Mouse (Mus musculus) hindbrain, embryonic 16.5 days (tissue): Measurements from ENCODE around the gene Cacna1a. TPM values are rescaled to one million over a fixed set of nuclear protein-coding genes. Genes with fewer than 3 reads are reported as not detected.
"Not testable (repeated sequence)": the region's sequence is repeated elsewhere in the genome, so short reads cannot be mapped to it uniquely, and the experiment has no call there.

Experiments used
- ATAC-seq: fragments of 200-750 bp; cut with Nextera tagmentation; 2 replicates; pipeline ENCODE4 v1.8.0; 2017; ENCODE audit warnings: moderate TSS enrichment, moderate library complexity
- H3K27ac ChIP-seq: fragments of 300-500 bp; sonication (generic); 2 replicates; pipeline ENCODE4 v1.5.1; 2014; ENCODE audit warnings: low read depth, mild to moderate bottlenecking, control low read depth, low read length, moderate library complexity
- H3K27me3 ChIP-seq: fragments of 300-500 bp; sonication (generic); replicated peaks from 2 replicates; pipeline ENCODE4 v1.6.1; 2014; ENCODE audit warnings: low read length; ENCODE audit not compliant: control insufficient read depth, insufficient read depth
- H3K36me3 ChIP-seq: fragments of 300-500 bp; sonication (generic); 2 replicates; pipeline ENCODE4 v1.6.1; 2014; ENCODE audit warnings: mild to moderate bottlenecking, low read length, moderate library complexity, mixed read lengths; ENCODE audit not compliant: control insufficient read depth, insufficient read depth
- H3K4me1 ChIP-seq: fragments of 300-500 bp; sonication (generic); 2 replicates; pipeline ENCODE4 v1.6.1; 2014; ENCODE audit warnings: low read depth, low read length; ENCODE audit not compliant: control insufficient read depth, insufficient read depth
- H3K4me2 ChIP-seq: fragments of 300-500 bp; sonication (generic); 2 replicates; pipeline ENCODE4 v1.6.1; 2014; ENCODE audit warnings: mild to moderate bottlenecking, low read length, control low read depth, moderate library complexity
- H3K4me3 ChIP-seq: fragments of 300-500 bp; sonication (generic); 2 replicates; pipeline ENCODE4 v1.5.1; 2014; ENCODE audit warnings: mild to moderate bottlenecking, low read length, control low read depth, moderate library complexity
- H3K9ac ChIP-seq: fragments of 300-500 bp; sonication (generic); 2 replicates; pipeline ENCODE4 v1.6.1; 2014; ENCODE audit warnings: low read depth, mild to moderate bottlenecking, control low read depth, low read length, moderate library complexity
- H3K9me3 ChIP-seq: fragments of 300-500 bp; sonication (generic); 2 replicates; pipeline ENCODE4 v1.6.1; 2014; ENCODE audit warnings: mild to moderate bottlenecking, low read length, moderate library complexity; ENCODE audit not compliant: control insufficient read depth
- WGBS: fragments of 180-500 bp; shearing (Covaris S2); extraction: QIAGEN DNeasy Blood & Tissue Kit; methylation state at CpG from one replicate; pipeline ENCODE4 v1.1.7; 2014; 5-methylcytosine and 5-hydroxymethylcytosine counted together
- polyA plus RNA-seq: library from polyadenylated mRNA; unstranded; fragments of >200 nt; fragmentation: Nextera tagmentation; extraction: Ambion mirVana; gene quantifications from 2 replicates; pipeline ENCODE4 v1.2.1, GENCODE M21; 2015

Gene Cacna1a
- polyA plus RNA-seq, 1 experiment from 2014 or later = 17.1 TPM

- H3K27me3 ChIP-seq = 0 out of 2 replicates have a peak, but pooled peaks cover 2% of the 10 kb centered on the region
- no peaks in the 10 kb centered on the region for H3K9me3 ChIP-seq
- peak; percentile 67 for ATAC-seq
- peak overlapping the region; percentile 79 for H3K4me2 ChIP-seq
- peaks cover 41% of the 10 kb centered on the region for H3K4me1 ChIP-seq
- peak overlapping the region; percentile 74 for H3K9ac ChIP-seq
- peak overlapping the region; percentile 90 for H3K27ac ChIP-seq
- peak overlapping the region; percentile 67 for H3K4me3 ChIP-seq
- H3K36me3 ChIP-seq = 0 out of 2 replicates have a peak, but pooled peaks cover 4% of the 10 kb centered on the region
- under 1% methylated on average over 29 of the region's 29 CpGs for WGBS
These were observed 276.5 kb downstream of the Cacna1a start for GRCm38 (mm10) chr8:84664566-84665384.

GRCm38 (mm10) chr8:84665385-84665893 lies 277.2 kb downstream of the Cacna1a start:
- no peaks in the 10 kb centered on the region for H3K9me3 ChIP-seq
- 0 out of 2 replicates have a peak, but pooled peaks cover 4% of the 10 kb centered on the region for H3K36me3 ChIP-seq
- peak overlapping the region; percentile 90 for H3K27ac ChIP-seq
- 3% methylated on average over 14 of the region's 14 CpGs for WGBS
- H3K27me3 ChIP-seq = 0 out of 2 replicates have a peak, but pooled peaks cover 2% of the 10 kb centered on the region
- peak; percentile 15 for ATAC-seq
- peak overlapping the region; percentile 74 for H3K9ac ChIP-seq
- H3K4me2 ChIP-seq = peak overlapping the region; percentile 79
- peaks cover 35% of the 10 kb centered on the region for H3K4me1 ChIP-seq
- H3K4me3 ChIP-seq = peak overlapping the region; percentile 67

GRCm38 (mm10) chr8:84668081-84668480 lies 279.8 kb downstream of the Cacna1a start:
- no peak for ATAC-seq
- WGBS = 63% methylated on average over 1 of the region's 1 CpGs

GRCm38 (mm10) chr8:84668731-84669485 lies 280.7 kb downstream of the Cacna1a start:
- Histone ChIP-seq H3K27me3 (no peaks in the 10 kb centered on the region), H3K4me3 (no peak overlapping the region), H3K27ac (no peak overlapping the region), H3K9me3 (no peaks in the 10 kb centered on the region), H3K4me1 (peaks cover 11% of the 10 kb centered on the region), H3K4me2 (no peak overlapping the region), H3K9ac (no peak overlapping the region), H3K36me3 (peaks cover 4% of the 10 kb centered on the region; the same call in 1 of the 2 replicates)
- no peak for ATAC-seq
- 85% methylated on average over 6 of the region's 6 CpGs for WGBS

More at GRCm38 (mm10) chr8:84668081-84668480, 279.8 kb downstream of the Cacna1a start:
- Histone ChIP-seq H3K27ac (no peak overlapping the region), H3K4me1 (peaks cover 15% of the 10 kb centered on the region), H3K4me2 (no peak overlapping the region), H3K27me3 (no peaks in the 10 kb centered on the region), H3K9me3 (no peaks in the 10 kb centered on the region), H3K36me3 (peaks cover 4% of the 10 kb centered on the region; the same call in 1 of the 2 replicates), H3K4me3 (no peak overlapping the region), H3K9ac (no peak overlapping the region)

- H3K36me3 ChIP-seq = peaks cover 13% of the 10 kb centered on the region
- WGBS = 91% methylated on average over 4 of the region's 5 CpGs
- H3K27ac ChIP-seq, H3K9ac ChIP-seq, H3K4me3 ChIP-seq, H3K4me2 ChIP-seq, H3K9me3 ChIP-seq, H3K27me3 ChIP-seq, H3K4me1 ChIP-seq, ATAC-seq: not testable (repeated sequence)
These were observed 282.2 kb downstream of the Cacna1a start for GRCm38 (mm10) chr8:84670295-84671006.

- no peak overlapping the region for H3K4me3 ChIP-seq
- no peaks in the 10 kb centered on the region; the same call in 1 of the 2 replicates for H3K4me1 ChIP-seq
- 95% methylated on average over 5 of the region's 5 CpGs for WGBS
- no peaks in the 10 kb centered on the region for H3K27me3 ChIP-seq
- H3K9me3 ChIP-seq = no peaks in the 10 kb centered on the region
- no peak for ATAC-seq
- H3K36me3 ChIP-seq = peaks cover 14% of the 10 kb centered on the region
- no peak overlapping the region for H3K4me2 ChIP-seq
- no peak overlapping the region for H3K27ac ChIP-seq
- no peak overlapping the region for H3K9ac ChIP-seq
These were observed 289.1 kb downstream of the Cacna1a start for GRCm38 (mm10) chr8:84677305-84677704.

- Histone ChIP-seq H3K4me2 (no peak overlapping the region), H3K27me3 (no peaks in the 10 kb centered on the region), H3K27ac (no peak overlapping the region), H3K4me1 (peaks cover 19% of the 10 kb centered on the region), H3K4me3 (no peak overlapping the region), H3K36me3 (no peaks in the 10 kb centered on the region; the same call in 1 of the 2 replicates), H3K9ac (no peak overlapping the region), H3K9me3 (no peaks in the 10 kb centered on the region)
- 83% methylated on average over 2 of the region's 2 CpGs for whole genome bisulfite sequencing
- no peak for ATAC-seq
These were observed 293.2 kb downstream of the Cacna1a start for GRCm38 (mm10) chr8:84681476-84681875.

- no peak overlapping the region for H3K4me2 ChIP-seq
- no peak overlapping the region for H3K27ac ChIP-seq
- H3K9ac ChIP-seq = no peak overlapping the region
- H3K4me3 ChIP-seq = no peak overlapping the region
- H3K27me3 ChIP-seq = no peaks in the 10 kb centered on the region
- H3K4me1 ChIP-seq = peaks cover 21% of the 10 kb centered on the region
- no peaks in the 10 kb centered on the region; the same call in 1 of the 2 replicates for H3K36me3 ChIP-seq
- H3K9me3 ChIP-seq = no peaks in the 10 kb centered on the region
- no peak for ATAC-seq
- WGBS = 85% methylated on average over 2 of the region's 2 CpGs
These were observed 294.0 kb downstream of the Cacna1a start for GRCm38 (mm10) chr8:84682257-84682656.
